ENCODE assay signal across 9 mouse cellular contexts in genomic region chr11:94881982-94882686, GRCm38 (mm10). TPM values are rescaled to one million over a fixed set of nuclear protein-coding genes. Genes with fewer than 3 reads are reported as not detected.
DNase-seq lines count a peak whose midpoint lies in the region; ATAC-seq lines count a peak whose summit lies in the region.
"Had no signal": no experiment of that assay in that cellular context is flagged by ENCODE, and none has a peak within 500 bp of the region (broad histone marks: within the 10 kb centered on the region; RNA-seq: fewer than 3 reads in every experiment).

No protein-coding gene starts in this region.

- no peaks in the 10 kb centered on the region for H3K36me3 ChIP-seq in embryonic facial prominence, embryonic 13.5 days
- H3K36me3 ChIP-seq in intestine, embryonic 15.5 days, result no peaks in the 10 kb centered on the region

- peaks cover 55% of the 10 kb centered on the region for H3K4me1 ChIP-seq in embryonic facial prominence, embryonic 13.5 days
- peaks cover 31% of the 10 kb centered on the region for H3K4me1 ChIP-seq in intestine, embryonic 15.5 days (replicated peaks)
- H3K4me1 ChIP-seq: megakaryocyte, embryonic 14.5 days had no signal

- peak; percentile 80 for ATAC-seq in embryonic facial prominence, embryonic 13.5 days (ENCODE audit: insufficient number of reproducible peaks, insufficient read depth, low FRiP score, low TSS enrichment, low read depth)
- ATAC-seq in intestine, embryonic 15.5 days, result peak; percentile 86

- peak; percentile 68 for DNase-seq in kidney, postnatal 10 days
- DNase-seq in kidney, postnatal 14 days, result no peak
- peak; percentile 49 for DNase-seq in skeletal muscle tissue, adult 2 months (ENCODE audit: low read depth, low spot score)
- DNase-seq in adrenal gland, adult 18-20 months (ENCODE audit: low spot score in 2 of 2), result no peak
- DNase-seq in cerebellum, adult 18-20 months, result no peak
- DNase-seq in MN1 (ENCODE audit: low spot score), result no peak

- H3K27me3 ChIP-seq in embryonic facial prominence, embryonic 13.5 days, result no peaks in the 10 kb centered on the region; the same call in 1 of the 2 replicates
- peaks cover 8% of the 10 kb centered on the region for H3K27me3 ChIP-seq in intestine, embryonic 15.5 days (replicated peaks)

- H3K4me2 ChIP-seq in embryonic facial prominence, embryonic 13.5 days, result peak overlapping the region; percentile 55
- peak overlapping the region; percentile 57 for H3K4me2 ChIP-seq in intestine, embryonic 15.5 days (replicated peaks)

- H3K4me3 ChIP-seq in embryonic facial prominence, embryonic 13.5 days, result peak overlapping the region; percentile 25
- no peak overlapping the region for H3K4me3 ChIP-seq in intestine, embryonic 15.5 days (replicated peaks)
- H3K4me3 ChIP-seq: megakaryocyte, embryonic 14.5 days had no signal

- WGBS in embryonic facial prominence, embryonic 13.5 days, result 6% methylated on average over 9 of the region's 9 CpGs
- WGBS in intestine, embryonic 15.5 days, result 24% methylated on average over 9 of the region's 9 CpGs

- H3K9me3 ChIP-seq in embryonic facial prominence, embryonic 13.5 days, result no peaks in the 10 kb centered on the region
- H3K9me3 ChIP-seq in intestine, embryonic 15.5 days, result no peaks in the 10 kb centered on the region
- H3K9me3 ChIP-seq: megakaryocyte, embryonic 14.5 days had no signal

- peak overlapping the region; percentile 100 for H3K27ac ChIP-seq in embryonic facial prominence, embryonic 13.5 days
- H3K27ac ChIP-seq in intestine, embryonic 15.5 days, result peak overlapping the region; percentile 95

- H3K9ac ChIP-seq in embryonic facial prominence, embryonic 13.5 days, result peak overlapping the region; percentile 65
- peak overlapping the region; percentile 31; the same call in 1 of the 2 replicates for H3K9ac ChIP-seq in intestine, embryonic 15.5 days

RNA-seq across cellular contexts. Expression of gene Col1a1, which starts 53.9 kb away (rescaled TPM):
- polyA plus RNA-seq in embryonic facial prominence, embryonic 13.5 days (2015; fragmentation: Nextera tagmentation; extraction: Ambion mirVana), result 1,060 and 1,259 TPM in 2 replicates
- polyA plus RNA-seq in intestine, embryonic 15.5 days (2015; fragmentation: Nextera tagmentation; extraction: Ambion mirVana), result 984 and 1,087 TPM in 2 replicates
- total RNA-seq in adrenal gland, adult 18-20 months (2021), result 10 to 100 TPM; 20.4 to 40.2 TPM

Comparison
In these comparisons a context has a peak if more than half of its experiments do, and no peak if none do; other contexts are left out.
1. DNase-seq: peak in kidney, postnatal 10 days (single experiment) and skeletal muscle tissue, adult 2 months (single experiment); none in kidney, postnatal 14 days (single experiment), adrenal gland, adult 18-20 months (0 of 2), cerebellum, adult 18-20 months (0 of 2) and MN1 (single experiment).